Mouse (Mus musculus): Measurements from ENCODE around the gene Naa16. TPM values are rescaled to one million over a fixed set of nuclear protein-coding genes. Genes with fewer than 3 reads are reported as not detected.
A peak's percentile ranks its signal among the peaks of the same experiment; 100 is the strongest.

Naa16 gene
- polyA plus RNA-seq, 2 experiments, result 9.1 to 24.2 TPM

GRCm38 (mm10) chr14:79383120-79383519 is 7.5 kb downstream of the Naa16 start:
- Histone ChIP-seq H3K9ac (replicated peaks) (no peak overlapping the region), H3K4me2 (ENCODE audit: low read depth) (peak overlapping the region; percentile 28; the same call in 1 of the 2 replicates), H3K4me3 (ENCODE audit: insufficient read depth in 1 of 2, low read depth in 2 of 2, low read length in 2 of 2) (no peak overlapping the region), H3K27ac (no peak overlapping the region), H3K4me1 (replicated peaks; ENCODE audit: control insufficient read depth in 2 of 2, insufficient read depth in 2 of 2, low read length in 1 of 2) (peaks cover 0 to 3% of the 10 kb centered on the region in 2 experiments; a peak in 2 of 4 replicates), H3K27me3 (ENCODE audit: control insufficient read depth, insufficient read depth, low read length) (no peaks in the 10 kb centered on the region), H3K9me3 (ENCODE audit: control insufficient read depth, low read length) (no peaks in the 10 kb centered on the region), H3K36me3 (replicated peaks; ENCODE audit: control insufficient read depth, insufficient read depth, low read depth) (peaks cover 28% of the 10 kb centered on the region)
- peak; percentile 51 for TF ChIP-seq EP300 (IDR thresholded peaks at IDR 0.05; ENCODE audit: low read depth)
- no peak for TF ChIP-seq CTCF (IDR thresholded peaks at IDR 0.05; ENCODE audit: low read depth)
- ATAC-seq (ENCODE audit: insufficient read depth) (no peak), DNase-seq (ENCODE audit: low read depth in 3 of 3, low spot score in 3 of 3) (no peak)
- 50% methylated on average over 7 of the region's 7 CpGs for WGBS (ENCODE audit: insufficient replicate concordance)

GRCm38 (mm10) chr14:79377041-79377440 is 13.5 kb downstream of the Naa16 start:
- Histone ChIP-seq H3K4me1 (replicated peaks; ENCODE audit: control insufficient read depth in 2 of 2, insufficient read depth in 2 of 2, low read length in 1 of 2) (no peaks in the 10 kb centered on the region), H3K27ac (no peak overlapping the region), H3K4me3 (ENCODE audit: insufficient read depth in 1 of 2, low read depth in 2 of 2, low read length in 2 of 2) (no peak overlapping the region), H3K27me3 (ENCODE audit: control insufficient read depth, insufficient read depth, low read length) (no peaks in the 10 kb centered on the region), H3K36me3 (replicated peaks; ENCODE audit: control insufficient read depth, insufficient read depth, low read depth) (peaks cover 21% of the 10 kb centered on the region), H3K9ac (replicated peaks) (no peak overlapping the region), H3K9me3 (ENCODE audit: control insufficient read depth, low read length) (no peaks in the 10 kb centered on the region), H3K4me2 (ENCODE audit: low read depth) (no peak overlapping the region)
- ATAC-seq (ENCODE audit: insufficient read depth) (no peak), DNase-seq (ENCODE audit: low read depth in 3 of 3, low spot score in 3 of 3) (no peak)
- TF ChIP-seq EP300 (IDR thresholded peaks at IDR 0.05; ENCODE audit: low read depth) (no peak), CTCF (IDR thresholded peaks at IDR 0.05; ENCODE audit: low read depth) (no peak)

- Histone ChIP-seq H3K27me3 (ENCODE audit: control insufficient read depth, insufficient read depth, low read length) (no peaks in the 10 kb centered on the region), H3K9me3 (ENCODE audit: control insufficient read depth, low read length) (no peaks in the 10 kb centered on the region), H3K9ac (replicated peaks) (no peak overlapping the region), H3K27ac (no peak overlapping the region), H3K36me3 (replicated peaks; ENCODE audit: control insufficient read depth, insufficient read depth, low read depth) (peaks cover 46% of the 10 kb centered on the region), H3K4me1 (replicated peaks; ENCODE audit: control insufficient read depth in 2 of 2, insufficient read depth in 2 of 2, low read length in 1 of 2) (peaks cover 7 to 8% of the 10 kb centered on the region in 2 experiments), H3K4me2 (ENCODE audit: low read depth) (no peak overlapping the region), H3K4me3 (ENCODE audit: insufficient read depth in 1 of 2, low read depth in 2 of 2, low read length in 2 of 2) (no peak overlapping the region)
- TF ChIP-seq EP300 (IDR thresholded peaks at IDR 0.05; ENCODE audit: low read depth) (peak; percentile 59), CTCF (IDR thresholded peaks at IDR 0.05; ENCODE audit: low read depth) (no peak)
- WGBS (ENCODE audit: insufficient replicate concordance), result 19% methylated on average over 2 of the region's 2 CpGs
- DNase-seq (ENCODE audit: low read depth in 3 of 3, low spot score in 3 of 3), result peak; percentile 9 to 29 (median 20)
- ATAC-seq (ENCODE audit: insufficient read depth), result peak; percentile 78; the same call in 1 of the 2 replicates
These were observed 32.5 kb downstream of the Naa16 start for GRCm38 (mm10) chr14:79358055-79358454.

GRCm38 (mm10) chr14:79346384-79346783 is 44.2 kb downstream of the Naa16 start:
- H3K4me2 ChIP-seq (ENCODE audit: low read depth), result no peak overlapping the region
- 85% methylated on average over 3 of the region's 3 CpGs for WGBS (ENCODE audit: insufficient replicate concordance)
- peaks cover 3% of the 10 kb centered on the region; the same call in 1 of the 2 replicates for H3K9me3 ChIP-seq (ENCODE audit: control insufficient read depth, low read length)
- DNase-seq (ENCODE audit: low read depth in 3 of 3, low spot score in 3 of 3) (no peak), ATAC-seq (ENCODE audit: insufficient read depth) (no peak)
- no peak overlapping the region for H3K9ac ChIP-seq (replicated peaks)
- peaks cover 39% of the 10 kb centered on the region for H3K36me3 ChIP-seq (replicated peaks; ENCODE audit: control insufficient read depth, insufficient read depth, low read depth)
- no peak overlapping the region for H3K4me3 ChIP-seq (ENCODE audit: insufficient read depth in 1 of 2, low read depth in 2 of 2, low read length in 2 of 2)
- TF ChIP-seq CTCF (IDR thresholded peaks at IDR 0.05; ENCODE audit: low read depth), result no peak
- TF ChIP-seq EP300 (IDR thresholded peaks at IDR 0.05; ENCODE audit: low read depth), result no peak
- no peak overlapping the region for H3K27ac ChIP-seq
- H3K4me1 ChIP-seq (replicated peaks; ENCODE audit: control insufficient read depth in 2 of 2, insufficient read depth in 2 of 2, low read length in 1 of 2), result no peaks in the 10 kb centered on the region
- no peaks in the 10 kb centered on the region for H3K27me3 ChIP-seq (ENCODE audit: control insufficient read depth, insufficient read depth, low read length)

- Histone ChIP-seq H3K36me3 (replicated peaks; ENCODE audit: control insufficient read depth, insufficient read depth, low read depth) (peaks cover 41% of the 10 kb centered on the region), H3K27ac (no peak overlapping the region), H3K4me1 (replicated peaks; ENCODE audit: control insufficient read depth in 2 of 2, insufficient read depth in 2 of 2, low read length in 1 of 2) (peaks cover 10 to 13% of the 10 kb centered on the region in 2 experiments), H3K9ac (replicated peaks) (no peak overlapping the region), H3K4me2 (ENCODE audit: low read depth) (no peak overlapping the region), H3K4me3 (ENCODE audit: insufficient read depth in 1 of 2, low read depth in 2 of 2, low read length in 2 of 2) (no peak overlapping the region), H3K9me3 (ENCODE audit: control insufficient read depth, low read length) (no peaks in the 10 kb centered on the region), H3K27me3 (ENCODE audit: control insufficient read depth, insufficient read depth, low read length) (no peaks in the 10 kb centered on the region)
- TF ChIP-seq CTCF (IDR thresholded peaks at IDR 0.05; ENCODE audit: low read depth), result no peak
- DNase-seq (ENCODE audit: low read depth in 3 of 3, low spot score in 3 of 3), result no peak
- no peak for ATAC-seq (ENCODE audit: insufficient read depth)
- WGBS (ENCODE audit: insufficient replicate concordance), result 76% methylated on average over 3 of the region's 3 CpGs
These were observed 55.0 kb downstream of the Naa16 start for GRCm38 (mm10) chr14:79335613-79336012.

Data from liver, embryonic 14.5 days (tissue).